Mouse (Mus musculus): ENCODE measurements at regions not wholly inside any gene's neighbourhood (a gene's known extent, or its start where the extent isn't known, plus 50 kb on each side); places are given as distances from the start of the nearest gene placed in this dataset.

DNA sequence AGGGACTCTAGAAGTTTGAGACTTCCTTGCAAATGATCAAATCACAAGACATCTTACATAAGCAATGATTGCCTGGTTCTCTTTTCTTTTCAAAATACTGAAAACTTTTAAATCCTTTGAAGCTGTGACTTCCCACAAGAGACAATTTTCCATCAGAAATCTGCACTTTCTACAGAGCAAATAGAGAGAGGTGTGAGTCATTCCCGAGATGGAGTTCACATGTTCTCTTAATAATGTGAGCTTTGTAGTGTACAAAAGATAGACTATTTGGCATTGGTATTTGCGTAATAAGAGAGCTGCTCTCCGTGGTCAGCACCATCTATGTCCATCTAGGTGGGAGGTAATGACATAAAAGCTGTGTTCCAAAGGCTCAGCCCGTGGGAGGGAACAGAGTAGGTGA lies 84.8 kb upstream of the Bet1 start:
- no peak for TF ChIP-seq MAFK (IDR thresholded peaks at IDR 0.05; ENCODE audit: insufficient read depth, low read depth, low read length)
- no peak for TF ChIP-seq ZNF384 (IDR thresholded peaks at IDR 0.05; ENCODE audit: low read depth, low read length)
- TF ChIP-seq HCFC1 (IDR thresholded peaks at IDR 0.05; ENCODE audit: borderline replicate concordance, insufficient read depth, low read length) = no peak
